Mouse (Mus musculus): Measurements from ENCODE around the gene 4430402I18Rik.

DNA sequence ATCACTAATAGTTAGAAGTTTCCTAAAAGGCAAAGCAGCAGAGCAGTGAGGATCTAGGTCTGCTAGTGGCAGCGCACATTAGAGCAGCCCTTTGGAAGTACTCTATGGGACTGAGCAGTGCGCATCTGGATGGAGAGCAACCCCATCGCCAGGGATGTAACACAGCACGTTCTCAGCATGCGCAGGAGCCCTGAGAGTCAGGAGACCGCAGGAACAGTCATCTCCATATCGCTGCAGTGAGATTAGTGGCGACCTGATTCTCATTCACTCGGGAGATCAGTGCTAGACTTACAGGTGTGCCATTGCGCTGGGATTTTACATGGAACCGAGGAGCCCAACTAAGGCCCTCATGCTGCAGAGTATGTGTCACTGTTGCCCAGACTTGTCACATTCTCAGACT lies 41.4 kb upstream of the 4430402I18Rik start:
- TF ChIP-seq CTCF (IDR thresholded peaks at IDR 0.05) (no peak), EP300 (IDR thresholded peaks at IDR 0.05) (no peak)
